Mouse (Mus musculus): ENCODE data around the gene Krtap4-9. TPM values are rescaled to one million over a fixed set of nuclear protein-coding genes. Genes with fewer than 3 reads are reported as not detected.
A peak's percentile ranks its signal among the peaks of the same experiment; 100 is the strongest.
"Not testable (repeated sequence)": the region's sequence is repeated elsewhere in the genome, so short reads cannot be mapped to it uniquely, and the experiment has no call there.

Gene Krtap4-9
- polyA plus RNA-seq (2016; fragmentation: Nextera tagmentation; extraction: Ambion mirVana), result not detected in 2 replicates

GRCm38 (mm10) chr11:99784900-99785299, at the start of gene Krtap4-9:
TSS of gene Krtap4-9 (plus strand) at chr11:99785200.
- not testable (repeated sequence) for DNase-seq (ENCODE audit: low spot score); H3K36me3 ChIP-seq; H3K9me3 ChIP-seq; H3K4me3 ChIP-seq; H3K27me3 ChIP-seq (ENCODE audit: insufficient read depth, poor library complexity, severe bottlenecking); H3K27ac ChIP-seq; H3K4me1 ChIP-seq (replicated peaks)

DNA sequence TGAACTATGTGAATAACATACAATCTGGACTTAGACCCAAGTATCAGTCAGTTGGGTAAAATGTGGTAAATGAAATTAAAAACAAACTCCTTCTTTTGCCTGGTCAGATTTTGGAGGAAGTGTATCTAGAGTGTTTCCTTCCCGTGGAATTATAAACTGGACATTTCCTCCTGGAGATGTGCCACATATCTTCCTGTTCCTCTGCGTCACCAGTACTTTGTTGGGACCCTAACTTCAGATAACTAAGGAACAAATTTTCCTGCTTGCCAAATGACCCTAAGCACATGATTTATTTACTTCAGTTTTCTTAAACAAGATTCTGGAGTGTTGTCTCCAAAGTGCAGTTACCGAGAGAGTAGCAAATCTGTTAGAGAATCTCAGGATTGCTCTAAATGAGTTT, 41.0 kb upstream of the Krtap4-9 start:
- Histone ChIP-seq H3K36me3 (no peaks in the 10 kb centered on the region), H3K4me1 (replicated peaks) (no peaks in the 10 kb centered on the region), H3K27ac (no peak overlapping the region), H3K9me3 (no peaks in the 10 kb centered on the region), H3K4me3 (no peak overlapping the region), H3K27me3 (ENCODE audit: insufficient read depth, poor library complexity, severe bottlenecking) (no peaks in the 10 kb centered on the region)
- WGBS, result 91% methylated on average over 3 of the region's 3 CpGs
- no peak for DNase-seq (ENCODE audit: low spot score)

- no peaks in the 10 kb centered on the region for H3K36me3 ChIP-seq
- no peak overlapping the region for H3K4me3 ChIP-seq
- H3K27me3 ChIP-seq (ENCODE audit: insufficient read depth, poor library complexity, severe bottlenecking), result no peaks in the 10 kb centered on the region
- H3K27ac ChIP-seq, result no peak overlapping the region
- H3K4me1 ChIP-seq (replicated peaks), result no peaks in the 10 kb centered on the region
- no peaks in the 10 kb centered on the region for H3K9me3 ChIP-seq
- DNase-seq (ENCODE audit: low spot score), result no peak
- WGBS, result 97% methylated on average over 1 of the region's 1 CpGs
Observed at GRCm38 (mm10) chr11:99758877-99759276, 26.1 kb upstream of the Krtap4-9 start.

DNA sequence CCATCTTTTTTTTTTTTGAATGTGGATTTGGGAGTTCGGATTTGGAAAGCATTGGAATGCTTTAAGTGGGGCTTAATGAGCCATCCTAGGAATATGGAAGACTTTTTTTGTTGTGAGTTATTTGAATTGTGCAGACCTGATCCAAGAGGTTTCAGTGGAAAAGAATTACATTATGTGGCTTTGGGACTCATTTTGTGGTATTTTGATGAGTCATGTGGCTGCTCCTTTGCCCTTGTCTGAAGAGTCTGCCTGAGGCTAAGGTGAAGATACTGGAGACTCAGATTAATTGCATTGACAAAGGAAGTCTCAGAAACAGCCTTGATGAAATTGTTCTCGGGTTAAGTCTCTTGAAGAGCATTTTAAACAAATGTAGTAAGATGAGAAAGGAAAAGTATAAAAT, 16.6 kb upstream of the Krtap4-9 start:
- Histone ChIP-seq H3K4me1 (replicated peaks) (no peaks in the 10 kb centered on the region), H3K9me3 (no peaks in the 10 kb centered on the region)

GRCm38 (mm10) chr11:99772813-99773212, 12.2 kb upstream of the Krtap4-9 start, which contains the start of gene Gm11595:
TSS of gene Gm11595 (minus strand) at chr11:99772913.
- not testable (repeated sequence) for H3K4me1 ChIP-seq (replicated peaks); H3K36me3 ChIP-seq; H3K4me3 ChIP-seq; H3K9me3 ChIP-seq; H3K27me3 ChIP-seq (ENCODE audit: insufficient read depth, poor library complexity, severe bottlenecking); H3K27ac ChIP-seq; DNase-seq (ENCODE audit: low spot score)

More for the DNA sequence above, 16.6 kb upstream of the Krtap4-9 start:
- no peak for DNase-seq (ENCODE audit: low spot score)
- Histone ChIP-seq H3K36me3 (no peaks in the 10 kb centered on the region), H3K4me3 (no peak overlapping the region), H3K27me3 (ENCODE audit: insufficient read depth, poor library complexity, severe bottlenecking) (no peaks in the 10 kb centered on the region), H3K27ac (no peak overlapping the region)
- WGBS, result 80% methylated on average over 2 of the region's 2 CpGs

GRCm38 (mm10) chr11:99778401-99778800, 6.6 kb upstream of the Krtap4-9 start:
- peak; percentile 22 for DNase-seq (ENCODE audit: low spot score)
- no peaks in the 10 kb centered on the region for H3K36me3 ChIP-seq
- H3K9me3 ChIP-seq, result no peaks in the 10 kb centered on the region
- no peak overlapping the region for H3K4me3 ChIP-seq
- no peak overlapping the region for H3K27ac ChIP-seq
- no peaks in the 10 kb centered on the region for H3K27me3 ChIP-seq (ENCODE audit: insufficient read depth, poor library complexity, severe bottlenecking)
- 50% methylated on average over 7 of the region's 7 CpGs for WGBS
- H3K4me1 ChIP-seq (replicated peaks), result peaks cover 10% of the 10 kb centered on the region

- Histone ChIP-seq H3K27ac (no peak within 1 kb of the TSS), H3K27me3 (ENCODE audit: insufficient read depth, poor library complexity, severe bottlenecking) (no peaks in the 10 kb centered on the region), H3K36me3 (no peaks in the 10 kb centered on the region), H3K4me1 (replicated peaks) (peaks cover 10% of the 10 kb centered on the region), H3K4me3 (no peak within 1 kb of the TSS), H3K9me3 (no peaks in the 10 kb centered on the region)
- no peak for DNase-seq (ENCODE audit: low spot score)
- 94% methylated on average over 2 of the region's 2 CpGs for WGBS
Observed at GRCm38 (mm10) chr11:99780604-99781003, 4.4 kb upstream of the Krtap4-9 start, which contains the start of gene Krtap4-8. TSS of gene Krtap4-8 (minus strand) at chr11:99780704.

DNA sequence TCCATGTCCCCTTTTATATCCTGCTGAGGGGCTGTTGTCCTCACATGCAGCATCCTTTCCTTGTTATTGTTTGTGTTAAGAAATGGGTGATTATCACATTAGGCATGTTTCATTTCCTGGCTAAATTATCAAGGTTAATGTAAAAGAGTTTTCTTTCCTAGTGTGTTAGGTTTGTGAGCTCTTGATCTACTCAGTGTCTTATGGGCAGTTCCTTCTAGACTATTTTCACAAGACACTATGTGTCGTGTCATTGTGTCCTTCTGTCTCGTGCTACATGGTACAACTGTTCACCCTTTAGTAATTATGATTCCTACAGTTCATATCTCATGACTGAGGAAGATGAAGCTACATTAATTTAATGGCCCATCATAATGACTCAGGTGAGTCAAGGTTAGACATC, 8.4 kb downstream of the Krtap4-9 start, which contains the start of gene Gm11596:
Gm11596 (minus strand) TSS at position 101 of the 400 bp plus-strand sequence.
- no peak for DNase-seq (ENCODE audit: low spot score)
- 83% methylated on average over 2 of the region's 2 CpGs for WGBS
- Histone ChIP-seq H3K27me3 (ENCODE audit: insufficient read depth, poor library complexity, severe bottlenecking) (no peaks in the 10 kb centered on the region), H3K4me3 (no peak within 1 kb of the TSS), H3K36me3 (no peaks in the 10 kb centered on the region), H3K4me1 (replicated peaks) (no peaks in the 10 kb centered on the region), H3K27ac (no peak within 1 kb of the TSS), H3K9me3 (no peaks in the 10 kb centered on the region)

DNA sequence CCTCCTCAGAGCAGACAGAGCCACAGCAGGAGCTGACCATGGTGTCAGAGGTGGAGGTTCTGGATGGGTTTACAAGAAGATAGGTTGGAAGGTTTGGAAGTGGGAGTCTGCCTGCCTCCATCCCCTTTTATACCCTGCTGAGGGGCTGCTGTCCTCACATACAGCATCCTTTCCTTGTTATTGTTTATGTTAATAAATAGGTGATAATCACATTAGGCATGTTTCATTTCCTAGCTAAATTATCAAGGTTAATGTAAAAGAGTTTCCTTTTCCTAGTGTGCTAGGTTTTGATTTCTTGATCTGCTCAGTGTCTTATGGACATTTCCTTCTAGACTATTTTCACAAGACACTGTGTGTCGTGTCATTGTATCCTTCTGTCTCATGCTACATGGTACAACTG, 13.8 kb downstream of the Krtap4-9 start, which contains the start of gene Gm11569:
Gm11569 (minus strand) TSS at position 101 of the 400 bp plus-strand sequence.
- H3K27ac ChIP-seq; H3K4me3 ChIP-seq; H3K27me3 ChIP-seq (ENCODE audit: insufficient read depth, poor library complexity, severe bottlenecking); H3K9me3 ChIP-seq; H3K4me1 ChIP-seq (replicated peaks); DNase-seq (ENCODE audit: low spot score); H3K36me3 ChIP-seq: not testable (repeated sequence)
- WGBS, result no CpG with 5 or more reads among the region's 1 CpGs

DNA sequence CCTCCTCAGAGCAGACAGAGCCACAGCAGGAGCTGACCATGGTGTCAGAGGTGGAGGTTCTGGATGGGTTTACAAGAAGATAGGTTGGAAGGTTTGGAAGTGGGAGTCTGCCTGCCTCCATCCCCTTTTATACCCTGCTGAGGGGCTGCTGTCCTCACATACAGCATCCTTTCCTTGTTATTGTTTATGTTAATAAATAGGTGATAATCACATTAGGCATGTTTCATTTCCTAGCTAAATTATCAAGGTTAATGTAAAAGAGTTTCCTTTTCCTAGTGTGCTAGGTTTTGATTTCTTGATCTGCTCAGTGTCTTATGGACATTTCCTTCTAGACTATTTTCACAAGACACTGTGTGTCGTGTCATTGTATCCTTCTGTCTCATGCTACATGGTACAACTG, 19.3 kb downstream of the Krtap4-9 start, which contains the start of gene Gm11554:
Gm11554 (minus strand) TSS at position 101 of the 400 bp plus-strand sequence.
- not testable (repeated sequence) for DNase-seq (ENCODE audit: low spot score)

DNA sequence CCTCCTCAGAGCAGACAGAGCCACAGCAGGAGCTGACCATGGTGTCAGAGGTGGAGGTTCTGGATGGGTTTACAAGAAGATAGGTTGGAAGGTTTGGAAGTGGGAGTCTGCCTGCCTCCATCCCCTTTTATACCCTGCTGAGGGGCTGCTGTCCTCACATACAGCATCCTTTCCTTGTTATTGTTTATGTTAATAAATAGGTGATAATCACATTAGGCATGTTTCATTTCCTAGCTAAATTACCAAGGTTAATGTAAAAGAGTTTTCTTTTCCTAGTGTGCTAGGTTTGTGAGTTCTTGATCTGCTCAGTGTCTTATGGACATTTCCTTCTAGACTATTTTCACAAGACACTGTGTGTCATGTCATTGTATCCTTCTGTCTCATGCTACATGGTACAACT, 24.8 kb downstream of the Krtap4-9 start, which contains the start of gene Krtap4-13:
Krtap4-13 (minus strand) TSS at position 101 of the 400 bp plus-strand sequence.
- not testable (repeated sequence) for H3K4me3 ChIP-seq; H3K4me1 ChIP-seq (replicated peaks); H3K36me3 ChIP-seq; H3K9me3 ChIP-seq; DNase-seq (ENCODE audit: low spot score); H3K27me3 ChIP-seq (ENCODE audit: insufficient read depth, poor library complexity, severe bottlenecking); H3K27ac ChIP-seq

More for the DNA sequence above, 19.3 kb downstream of the Krtap4-9 start, which contains the start of gene Gm11554:
- not testable (repeated sequence) for H3K27me3 ChIP-seq (ENCODE audit: insufficient read depth, poor library complexity, severe bottlenecking); H3K27ac ChIP-seq; H3K4me1 ChIP-seq (replicated peaks); H3K4me3 ChIP-seq; H3K36me3 ChIP-seq; H3K9me3 ChIP-seq
- no CpG with 5 or more reads among the region's 1 CpGs for WGBS

DNA sequence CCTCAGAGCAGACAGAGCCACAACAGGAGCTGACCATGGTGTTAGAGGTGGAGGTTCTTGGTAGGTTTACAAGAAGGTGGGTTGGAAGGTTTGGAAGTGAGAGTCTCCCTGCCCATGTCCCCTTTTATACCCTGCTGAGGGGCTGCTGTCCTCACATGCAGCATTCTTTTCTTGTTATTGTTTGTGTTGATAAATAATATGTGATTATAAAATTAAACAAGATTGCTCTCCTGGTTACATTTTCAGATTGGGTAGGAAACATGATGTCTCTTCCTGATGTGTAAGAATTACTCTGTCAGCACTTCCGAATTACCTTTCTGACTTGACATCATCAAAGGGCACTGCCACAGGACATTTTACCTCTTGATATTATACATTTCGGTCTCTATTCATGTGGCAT, 30.6 kb downstream of the Krtap4-9 start, which contains the start of gene Gm11564:
Gm11564 (minus strand) TSS at position 101 of the 400 bp plus-strand sequence.
- H3K36me3 ChIP-seq; DNase-seq (ENCODE audit: low spot score); H3K27ac ChIP-seq; H3K4me1 ChIP-seq (replicated peaks); H3K4me3 ChIP-seq; H3K27me3 ChIP-seq (ENCODE audit: insufficient read depth, poor library complexity, severe bottlenecking); H3K9me3 ChIP-seq: not testable (repeated sequence)
- 90% methylated on average over 2 of the region's 2 CpGs for WGBS
